Mouse (Mus musculus) midbrain, embryonic 12.5 days (tissue): ENCODE measurements around the gene Eddm3b. TPM values are rescaled to one million over a fixed set of nuclear protein-coding genes. Genes with fewer than 3 reads are reported as not detected.
A peak's percentile ranks its signal among the peaks of the same experiment; 100 is the strongest.
"Not testable (repeated sequence)": the region's sequence is repeated elsewhere in the genome, so short reads cannot be mapped to it uniquely, and the experiment has no call there.

Experiments used
- ATAC-seq: fragments of 200-750 bp; cut with Nextera tagmentation; 2 replicates; pipeline ENCODE4 v1.8.0; 2017; ENCODE audit warnings: low read depth, moderate TSS enrichment, moderate library complexity; ENCODE audit not compliant: low FRiP score
- H3K27ac ChIP-seq: fragments of 300-500 bp; sonication (generic); replicated peaks from 2 replicates; pipeline ENCODE4 v1.5.1; 2016; ENCODE audit warnings: mild to moderate bottlenecking
- H3K27me3 ChIP-seq: fragments of 300-500 bp; sonication (generic); 2 replicates; pipeline ENCODE4 v1.6.1; 2016; ENCODE audit warnings: mild to moderate bottlenecking
- H3K36me3 ChIP-seq: fragments of 300-500 bp; sonication (generic); 2 replicates; pipeline ENCODE4 v1.6.1; 2016
- H3K4me1 ChIP-seq: fragments of 300-500 bp; sonication (generic); 2 replicates; pipeline ENCODE4 v1.6.1; 2016
- H3K4me2 ChIP-seq: fragments of 300-500 bp; sonication (generic); replicated peaks from 2 replicates; pipeline ENCODE4 v1.6.1; 2016; ENCODE audit warnings: mild to moderate bottlenecking, moderate library complexity
- H3K4me3 ChIP-seq: fragments of 300-500 bp; sonication (generic); 2 replicates; pipeline ENCODE4 v1.5.1; 2016; ENCODE audit warnings: mild to moderate bottlenecking
- H3K9ac ChIP-seq: fragments of 300-500 bp; sonication (generic); replicated peaks from 2 replicates; pipeline ENCODE4 v1.6.1; 2016; ENCODE audit warnings: mild to moderate bottlenecking, moderate library complexity
- H3K9me3 ChIP-seq: fragments of 300-500 bp; sonication (generic); 2 replicates; pipeline ENCODE4 v1.6.1; 2016; ENCODE audit warnings: mild to moderate bottlenecking
- WGBS: fragments of 180-500 bp; shearing (Covaris S2); methylation state at CpG from one replicate; pipeline ENCODE4 v1.1.7; 2016; 5-methylcytosine and 5-hydroxymethylcytosine counted together
- polyA plus RNA-seq: library from polyadenylated mRNA; unstranded; fragments of >200 nt; fragmentation: Nextera tagmentation; extraction: Ambion mirVana; gene quantifications from 2 replicates; pipeline ENCODE4 v1.2.1, GENCODE M21; 2016

Gene Eddm3b
- polyA plus RNA-seq, 1 experiment from 2014 or later = not detected

- Histone ChIP-seq H3K4me3 (no peak overlapping the region), H3K4me2 (no peak overlapping the region), H3K9me3 (no peaks in the 10 kb centered on the region), H3K27ac (no peak overlapping the region), H3K27me3 (peaks cover 15% of the 10 kb centered on the region), H3K4me1 (no peaks in the 10 kb centered on the region), H3K9ac (no peak overlapping the region), H3K36me3 (no peaks in the 10 kb centered on the region)
- no peak for ATAC-seq
- WGBS = 74% methylated on average over 9 of the region's 9 CpGs
These were observed 18.3 kb upstream of the Eddm3b start for GRCm38 (mm10) chr14:51095736-51096524.

GRCm38 (mm10) chr14:51098300-51098699 lies 15.9 kb upstream of the Eddm3b start:
- not testable (repeated sequence) for H3K4me3 ChIP-seq, H3K27ac ChIP-seq, H3K9ac ChIP-seq, H3K27me3 ChIP-seq, H3K9me3 ChIP-seq, H3K4me1 ChIP-seq, H3K4me2 ChIP-seq, H3K36me3 ChIP-seq
- peak; percentile 45 for ATAC-seq
- WGBS = 54% methylated on average over 1 of the region's 1 CpGs

GRCm38 (mm10) chr14:51098921-51099320 lies 15.3 kb upstream of the Eddm3b start:
- no peaks in the 10 kb centered on the region for H3K9me3 ChIP-seq

GRCm38 (mm10) chr14:51101284-51101683 lies 12.9 kb upstream of the Eddm3b start:
- H3K4me3 ChIP-seq = no peak overlapping the region
- H3K9ac ChIP-seq = no peak overlapping the region
- no peaks in the 10 kb centered on the region for H3K27me3 ChIP-seq
- H3K27ac ChIP-seq = no peak overlapping the region
- H3K4me2 ChIP-seq = no peak overlapping the region
- H3K9me3 ChIP-seq = no peaks in the 10 kb centered on the region
- H3K36me3 ChIP-seq = no peaks in the 10 kb centered on the region
- WGBS = 85% methylated on average over 9 of the region's 9 CpGs
- H3K4me1 ChIP-seq = no peaks in the 10 kb centered on the region
- no peak for ATAC-seq

More at GRCm38 (mm10) chr14:51098921-51099320, 15.3 kb upstream of the Eddm3b start:
- Histone ChIP-seq H3K27ac (no peak overlapping the region), H3K4me2 (no peak overlapping the region), H3K4me3 (no peak overlapping the region), H3K36me3 (no peaks in the 10 kb centered on the region), H3K9ac (no peak overlapping the region), H3K27me3 (no peaks in the 10 kb centered on the region), H3K4me1 (no peaks in the 10 kb centered on the region)
- WGBS = 95% methylated on average over 11 of the region's 11 CpGs
- no peak for ATAC-seq

GRCm38 (mm10) chr14:51103217-51103616 lies 11.0 kb upstream of the Eddm3b start:
- no peak overlapping the region for H3K4me3 ChIP-seq
- H3K9ac ChIP-seq = no peak overlapping the region
- no peaks in the 10 kb centered on the region for H3K9me3 ChIP-seq
- no peak overlapping the region for H3K4me2 ChIP-seq
- H3K4me1 ChIP-seq = no peaks in the 10 kb centered on the region
- H3K27me3 ChIP-seq = no peaks in the 10 kb centered on the region
- ATAC-seq = peak; percentile 42; the same call in 1 of the 2 replicates
- no peak overlapping the region for H3K27ac ChIP-seq
- H3K36me3 ChIP-seq = no peaks in the 10 kb centered on the region
- 59% methylated on average over 3 of the region's 3 CpGs for WGBS

- Histone ChIP-seq H3K9me3 (no peaks in the 10 kb centered on the region), H3K4me2 (no peak overlapping the region), H3K36me3 (no peaks in the 10 kb centered on the region), H3K27me3 (no peaks in the 10 kb centered on the region), H3K4me3 (no peak overlapping the region), H3K27ac (no peak overlapping the region), H3K4me1 (no peaks in the 10 kb centered on the region), H3K9ac (no peak overlapping the region)
- no peak for ATAC-seq
- 84% methylated on average over 2 of the region's 2 CpGs for WGBS
These were observed 9.9 kb upstream of the Eddm3b start for GRCm38 (mm10) chr14:51104366-51104765.

GRCm38 (mm10) chr14:51106449-51106967 lies 7.7 kb upstream of the Eddm3b start:
- no peak for ATAC-seq
- Histone ChIP-seq H3K9ac (no peak overlapping the region), H3K27me3 (no peaks in the 10 kb centered on the region), H3K36me3 (no peaks in the 10 kb centered on the region), H3K4me1 (no peaks in the 10 kb centered on the region), H3K4me2 (no peak overlapping the region), H3K27ac (no peak overlapping the region), H3K4me3 (no peak overlapping the region), H3K9me3 (no peaks in the 10 kb centered on the region)

GRCm38 (mm10) chr14:51111966-51112365 lies 2.3 kb upstream of the Eddm3b start:
- Histone ChIP-seq H3K4me1 (no peaks in the 10 kb centered on the region), H3K4me2 (no peak overlapping the region), H3K9me3 (no peaks in the 10 kb centered on the region), H3K4me3 (no peak overlapping the region), H3K9ac (no peak overlapping the region), H3K27me3 (no peaks in the 10 kb centered on the region), H3K27ac (no peak overlapping the region), H3K36me3 (no peaks in the 10 kb centered on the region)
- 76% methylated on average over 3 of the region's 3 CpGs for WGBS
- no peak for ATAC-seq

GRCm38 (mm10) chr14:51113476-51113875 lies 750 bp upstream of the Eddm3b start:
- no peaks in the 10 kb centered on the region for H3K36me3 ChIP-seq
- no peak overlapping the region for H3K9ac ChIP-seq
- H3K4me2 ChIP-seq = no peak overlapping the region; the same call in 1 of the 2 replicates
- no peaks in the 10 kb centered on the region for H3K4me1 ChIP-seq
- H3K27ac ChIP-seq = no peak overlapping the region
- 26% methylated on average over 9 of the region's 9 CpGs for WGBS
- no peaks in the 10 kb centered on the region for H3K9me3 ChIP-seq
- H3K27me3 ChIP-seq = no peaks in the 10 kb centered on the region
- ATAC-seq = no peak
- no peak overlapping the region for H3K4me3 ChIP-seq

GRCm38 (mm10) chr14:51125684-51126083 lies 11.5 kb downstream of the Eddm3b start:
- no peaks in the 10 kb centered on the region for H3K9me3 ChIP-seq
- ATAC-seq = no peak
- 88% methylated on average over 6 of the region's 6 CpGs for WGBS
- H3K4me3 ChIP-seq = no peak overlapping the region
- H3K4me2 ChIP-seq = no peak overlapping the region
- H3K27me3 ChIP-seq = no peaks in the 10 kb centered on the region
- H3K36me3 ChIP-seq = no peaks in the 10 kb centered on the region
- no peak overlapping the region for H3K9ac ChIP-seq
- H3K4me1 ChIP-seq = 0 out of 2 replicates have a peak, but pooled peaks cover 2% of the 10 kb centered on the region
- no peak overlapping the region for H3K27ac ChIP-seq

GRCm38 (mm10) chr14:51127648-51128258 lies 13.5 kb downstream of the Eddm3b start:
- no peaks in the 10 kb centered on the region for H3K9me3 ChIP-seq
- H3K9ac ChIP-seq = no peak overlapping the region
- H3K27me3 ChIP-seq = no peaks in the 10 kb centered on the region
- 75% methylated on average over 2 of the region's 2 CpGs for WGBS
- H3K27ac ChIP-seq = no peak overlapping the region
- ATAC-seq = no peak
- H3K36me3 ChIP-seq = no peaks in the 10 kb centered on the region
- no peak overlapping the region for H3K4me2 ChIP-seq
- H3K4me1 ChIP-seq = no peaks in the 10 kb centered on the region
- H3K4me3 ChIP-seq = no peak overlapping the region

- no peak overlapping the region for H3K9ac ChIP-seq
- no peak overlapping the region for H3K4me3 ChIP-seq
- no peak overlapping the region for H3K27ac ChIP-seq
- H3K27me3 ChIP-seq = no peaks in the 10 kb centered on the region
- WGBS = 85% methylated on average over 9 of the region's 9 CpGs
- ATAC-seq = no peak
- no peaks in the 10 kb centered on the region for H3K4me1 ChIP-seq
- no peak overlapping the region for H3K4me2 ChIP-seq
- H3K9me3 ChIP-seq = no peaks in the 10 kb centered on the region
- no peaks in the 10 kb centered on the region for H3K36me3 ChIP-seq
These were observed 14.8 kb downstream of the Eddm3b start for GRCm38 (mm10) chr14:51128775-51129623.
